Mouse (Mus musculus) hindbrain, embryonic 16.5 days (tissue): Measurements from ENCODE around the gene Rrh. TPM values are rescaled to one million over a fixed set of nuclear protein-coding genes. Genes with fewer than 3 reads are reported as not detected.

Experiments used
- ATAC-seq: fragments of 200-750 bp; cut with Nextera tagmentation; 2 replicates; pipeline ENCODE4 v1.8.0; 2017; ENCODE audit warnings: moderate TSS enrichment, moderate library complexity
- H3K27ac ChIP-seq: fragments of 300-500 bp; sonication (generic); 2 replicates; pipeline ENCODE4 v1.5.1; 2014; ENCODE audit warnings: low read depth, mild to moderate bottlenecking, control low read depth, low read length, moderate library complexity
- H3K27me3 ChIP-seq: fragments of 300-500 bp; sonication (generic); replicated peaks from 2 replicates; pipeline ENCODE4 v1.6.1; 2014; ENCODE audit warnings: low read length; ENCODE audit not compliant: control insufficient read depth, insufficient read depth
- H3K36me3 ChIP-seq: fragments of 300-500 bp; sonication (generic); 2 replicates; pipeline ENCODE4 v1.6.1; 2014; ENCODE audit warnings: mild to moderate bottlenecking, low read length, moderate library complexity, mixed read lengths; ENCODE audit not compliant: control insufficient read depth, insufficient read depth
- H3K4me1 ChIP-seq: fragments of 300-500 bp; sonication (generic); 2 replicates; pipeline ENCODE4 v1.6.1; 2014; ENCODE audit warnings: low read depth, low read length; ENCODE audit not compliant: control insufficient read depth, insufficient read depth
- H3K4me2 ChIP-seq: fragments of 300-500 bp; sonication (generic); 2 replicates; pipeline ENCODE4 v1.6.1; 2014; ENCODE audit warnings: mild to moderate bottlenecking, low read length, control low read depth, moderate library complexity
- H3K4me3 ChIP-seq: fragments of 300-500 bp; sonication (generic); 2 replicates; pipeline ENCODE4 v1.5.1; 2014; ENCODE audit warnings: mild to moderate bottlenecking, low read length, control low read depth, moderate library complexity
- H3K9ac ChIP-seq: fragments of 300-500 bp; sonication (generic); 2 replicates; pipeline ENCODE4 v1.6.1; 2014; ENCODE audit warnings: low read depth, mild to moderate bottlenecking, control low read depth, low read length, moderate library complexity
- H3K9me3 ChIP-seq: fragments of 300-500 bp; sonication (generic); 2 replicates; pipeline ENCODE4 v1.6.1; 2014; ENCODE audit warnings: mild to moderate bottlenecking, low read length, moderate library complexity; ENCODE audit not compliant: control insufficient read depth
- WGBS: fragments of 180-500 bp; shearing (Covaris S2); extraction: QIAGEN DNeasy Blood & Tissue Kit; methylation state at CpG from one replicate; pipeline ENCODE4 v1.1.7; 2014; 5-methylcytosine and 5-hydroxymethylcytosine counted together
- polyA plus RNA-seq: library from polyadenylated mRNA; unstranded; fragments of >200 nt; fragmentation: Nextera tagmentation; extraction: Ambion mirVana; gene quantifications from 2 replicates; pipeline ENCODE4 v1.2.1, GENCODE M21; 2015

The Rrh gene
- polyA plus RNA-seq, 1 experiment from 2014 or later, result 0.18 TPM

- Histone ChIP-seq H3K4me2 (no peak overlapping the region), H3K9ac (no peak overlapping the region), H3K4me1 (no peaks in the 10 kb centered on the region), H3K4me3 (no peak overlapping the region), H3K27me3 (no peaks in the 10 kb centered on the region), H3K36me3 (no peaks in the 10 kb centered on the region), H3K27ac (no peak overlapping the region), H3K9me3 (no peaks in the 10 kb centered on the region)
- 88% methylated on average over 2 of the region's 2 CpGs for WGBS
- no peak for ATAC-seq
Observed at GRCm38 (mm10) chr3:129799011-129799410, 23.4 kb downstream of the Rrh start.

- Histone ChIP-seq H3K9ac (no peak overlapping the region), H3K27ac (no peak overlapping the region), H3K4me3 (no peak overlapping the region), H3K4me1 (no peaks in the 10 kb centered on the region), H3K4me2 (no peak overlapping the region), H3K9me3 (no peaks in the 10 kb centered on the region), H3K27me3 (no peaks in the 10 kb centered on the region), H3K36me3 (no peaks in the 10 kb centered on the region)
- WGBS, result 87% methylated on average over 11 of the region's 11 CpGs
- no peak for ATAC-seq
Observed at GRCm38 (mm10) chr3:129798551-129798950, 23.8 kb downstream of the Rrh start.

- Histone ChIP-seq H3K4me3 (no peak overlapping the region), H3K9ac (no peak overlapping the region), H3K27ac (no peak overlapping the region), H3K4me1 (no peaks in the 10 kb centered on the region), H3K27me3 (no peaks in the 10 kb centered on the region), H3K36me3 (no peaks in the 10 kb centered on the region), H3K4me2 (no peak overlapping the region), H3K9me3 (no peaks in the 10 kb centered on the region)
- WGBS, result 85% methylated on average over 5 of the region's 5 CpGs
- ATAC-seq, result no peak
Observed at GRCm38 (mm10) chr3:129797341-129797740, 25.0 kb downstream of the Rrh start.

GRCm38 (mm10) chr3:129793801-129794200 lies 28.6 kb downstream of the Rrh start:
- H3K27ac ChIP-seq, result no peak overlapping the region

GRCm38 (mm10) chr3:129782746-129783145 lies 39.6 kb downstream of the Rrh start:
- H3K4me1 ChIP-seq, result no peaks in the 10 kb centered on the region
- no peak overlapping the region for H3K27ac ChIP-seq
- H3K9me3 ChIP-seq, result no peaks in the 10 kb centered on the region
- H3K36me3 ChIP-seq, result no peaks in the 10 kb centered on the region
- no peak for ATAC-seq
- H3K27me3 ChIP-seq, result no peaks in the 10 kb centered on the region
- WGBS, result 88% methylated on average over 3 of the region's 3 CpGs
- no peak overlapping the region for H3K4me2 ChIP-seq
- no peak overlapping the region for H3K9ac ChIP-seq
- H3K4me3 ChIP-seq, result no peak overlapping the region

More at GRCm38 (mm10) chr3:129793801-129794200, 28.6 kb downstream of the Rrh start:
- 92% methylated on average over 5 of the region's 5 CpGs for WGBS
- H3K36me3 ChIP-seq, result no peaks in the 10 kb centered on the region
- no peak overlapping the region for H3K4me2 ChIP-seq
- H3K4me3 ChIP-seq, result no peak overlapping the region
- H3K9ac ChIP-seq, result no peak overlapping the region
- no peaks in the 10 kb centered on the region for H3K9me3 ChIP-seq
- no peaks in the 10 kb centered on the region for H3K27me3 ChIP-seq
- no peaks in the 10 kb centered on the region for H3K4me1 ChIP-seq
- no peak for ATAC-seq

GRCm38 (mm10) chr3:129781435-129781834 lies 41.0 kb downstream of the Rrh start:
- Histone ChIP-seq H3K4me3 (no peak overlapping the region), H3K9me3 (no peaks in the 10 kb centered on the region), H3K9ac (no peak overlapping the region), H3K4me1 (no peaks in the 10 kb centered on the region), H3K27me3 (no peaks in the 10 kb centered on the region), H3K27ac (no peak overlapping the region), H3K4me2 (no peak overlapping the region), H3K36me3 (no peaks in the 10 kb centered on the region)
- WGBS, result 34% methylated on average over 10 of the region's 10 CpGs
- ATAC-seq, result no peak

- Histone ChIP-seq H3K4me2 (no peak overlapping the region), H3K4me3 (no peak overlapping the region), H3K4me1 (no peaks in the 10 kb centered on the region), H3K36me3 (no peaks in the 10 kb centered on the region), H3K27me3 (no peaks in the 10 kb centered on the region), H3K9me3 (no peaks in the 10 kb centered on the region), H3K27ac (no peak overlapping the region), H3K9ac (no peak overlapping the region)
- no peak for ATAC-seq
- WGBS, result 85% methylated on average over 6 of the region's 6 CpGs
Observed at GRCm38 (mm10) chr3:129771210-129771609, 51.2 kb downstream of the Rrh start.

GRCm38 (mm10) chr3:129766971-129767794 lies 55.2 kb downstream of the Rrh start:
- Histone ChIP-seq H3K9ac (no peak overlapping the region), H3K36me3 (no peaks in the 10 kb centered on the region), H3K27me3 (no peaks in the 10 kb centered on the region), H3K4me3 (no peak overlapping the region), H3K4me1 (no peaks in the 10 kb centered on the region), H3K27ac (no peak overlapping the region), H3K4me2 (no peak overlapping the region), H3K9me3 (0 out of 2 replicates have a peak, but pooled peaks cover 2% of the 10 kb centered on the region)
- no peak for ATAC-seq
- WGBS, result 88% methylated on average over 10 of the region's 10 CpGs

- no peak for ATAC-seq
- H3K27me3 ChIP-seq, result no peaks in the 10 kb centered on the region
- no peak overlapping the region for H3K4me2 ChIP-seq
- 0 out of 2 replicates have a peak, but pooled peaks cover 2% of the 10 kb centered on the region for H3K9me3 ChIP-seq
- H3K27ac ChIP-seq, result no peak overlapping the region
- no peak overlapping the region for H3K4me3 ChIP-seq
- no peaks in the 10 kb centered on the region for H3K4me1 ChIP-seq
- 81% methylated on average over 4 of the region's 4 CpGs for WGBS
- H3K36me3 ChIP-seq, result no peaks in the 10 kb centered on the region
- no peak overlapping the region for H3K9ac ChIP-seq
Observed at GRCm38 (mm10) chr3:129766106-129766505, 56.3 kb downstream of the Rrh start.
